Mouse (Mus musculus) MEL (cell line): ENCODE measurements around the gene Slc35g1.

Source experiments
- CTCF ChIP-seq, 3 experiments: IDR thresholded peaks in 2 of 3; conservative IDR thresholded peaks in 1 of 3; 2 replicates each; pipeline ENCODE4 v1.5.1; 2011 to 2012; ENCODE audit warnings: low read length in 3 of 3, low read depth in 2 of 3, mild to moderate bottlenecking in 2 of 3, improper control_type of control experiment in 1 of 3, inconsistent platforms in 1 of 3, mixed read lengths in 1 of 3, moderate library complexity in 1 of 3; ENCODE audit not compliant: control insufficient read depth in 1 of 3, insufficient read depth in 1 of 3, poor library complexity in 1 of 3, severe bottlenecking in 1 of 3
- ELF1 ChIP-seq: IDR thresholded peaks from 2 replicates; pipeline ENCODE4 v1.6.1; 2014; ENCODE audit warnings: low read depth, mild to moderate bottlenecking, inconsistent platforms, low read length, improper control_type of control experiment, moderate library complexity
- EP300 ChIP-seq, 2 experiments: IDR thresholded peaks; 2 replicates each; pipeline ENCODE4 v1.6.1; 2011; ENCODE audit warnings: improper control_type of control experiment in 2 of 2, low read length in 2 of 2, low read depth in 1 of 2, mild to moderate bottlenecking in 1 of 2
- MAZ ChIP-seq: IDR thresholded peaks from 2 replicates; pipeline ENCODE4 v1.6.1; 2012; ENCODE audit warnings: low read depth, mild to moderate bottlenecking, inconsistent platforms, low read length, improper control_type of control experiment
- MXI1 ChIP-seq: IDR thresholded peaks from 2 replicates; pipeline ENCODE4 v1.6.1; 2011; ENCODE audit warnings: mild to moderate bottlenecking, low read depth, low read length, improper control_type of control experiment
- MYB ChIP-seq: IDR thresholded peaks from 2 replicates; pipeline ENCODE4 v1.6.1; 2011; ENCODE audit warnings: mild to moderate bottlenecking, low read depth, low read length, improper control_type of control experiment
- POLR2A ChIP-seq, 2 experiments: IDR thresholded peaks; 2 replicates each; pipeline ENCODE4 v1.6.1; 2011 to 2012; ENCODE audit warnings: low read length in 2 of 2, mild to moderate bottlenecking in 2 of 2, control low read depth in 1 of 2, improper control_type of control experiment in 1 of 2, low read depth in 1 of 2, moderate library complexity in 1 of 2; ENCODE audit not compliant: control insufficient read depth in 1 of 2, insufficient read depth in 1 of 2, poor library complexity in 1 of 2
- POLR2AphosphoS5 ChIP-seq: IDR thresholded peaks from 2 replicates; pipeline ENCODE4 v1.6.1; 2012; ENCODE audit warnings: low read depth, borderline replicate concordance, mild to moderate bottlenecking, inconsistent platforms, low read length, moderate library complexity, mixed read lengths
- RCOR1 ChIP-seq: IDR thresholded peaks from 2 replicates; pipeline ENCODE4 v1.6.1; 2012; ENCODE audit warnings: low read depth, mild to moderate bottlenecking, inconsistent platforms, low read length, improper control_type of control experiment
- UBTF ChIP-seq: IDR thresholded peaks from 2 replicates; pipeline ENCODE4 v1.6.1; 2012; ENCODE audit warnings: low read depth, mild to moderate bottlenecking, inconsistent platforms, low read length, improper control_type of control experiment, moderate library complexity, borderline replicate concordance; ENCODE audit not compliant: insufficient read depth
- USF1 ChIP-seq: IDR thresholded peaks from 2 replicates; pipeline ENCODE4 v1.6.1; 2014; ENCODE audit warnings: low read depth, mild to moderate bottlenecking, inconsistent platforms, low read length, improper control_type of control experiment, moderate library complexity
- ZNF384 ChIP-seq: IDR thresholded peaks from 2 replicates; pipeline ENCODE4 v1.6.1; 2012; ENCODE audit warnings: low read depth, mild to moderate bottlenecking, inconsistent platforms, low read length, improper control_type of control experiment

GRCm38 (mm10) chr19:38418819-38419423 lies 23.1 kb downstream of the Slc35g1 start:
- TF ChIP-seq EP300 (IDR thresholded peaks at IDR 0.05; ENCODE audit: low read depth in 1 of 2, low read length in 2 of 2): no peak
- no peak for TF ChIP-seq CTCF (IDR thresholded peaks at IDR 0.05 in 2 of 3, conservative IDR thresholded peaks at IDR 0.05 in 1 of 3; ENCODE audit: control insufficient read depth in 1 of 3, insufficient read depth in 1 of 3, low read depth in 2 of 3, low read length in 3 of 3, poor library complexity in 1 of 3, severe bottlenecking in 1 of 3)
- TF ChIP-seq POLR2A (IDR thresholded peaks at IDR 0.05; ENCODE audit: control insufficient read depth in 1 of 2, insufficient read depth in 1 of 2, low read depth in 1 of 2, low read length in 2 of 2, poor library complexity in 1 of 2): no peak
- TF ChIP-seq USF1: no peak
- no peak for TF ChIP-seq ELF1
- no peak for TF ChIP-seq MXI1
- no peak for TF ChIP-seq UBTF
- TF ChIP-seq MAZ: no peak
- TF ChIP-seq MYB: no peak
- no peak for TF ChIP-seq POLR2AphosphoS5
- no peak for TF ChIP-seq ZNF384
- TF ChIP-seq RCOR1: no peak
